Mouse (Mus musculus): ENCODE data around the gene Carnmt1.

Gene Carnmt1

DNA sequence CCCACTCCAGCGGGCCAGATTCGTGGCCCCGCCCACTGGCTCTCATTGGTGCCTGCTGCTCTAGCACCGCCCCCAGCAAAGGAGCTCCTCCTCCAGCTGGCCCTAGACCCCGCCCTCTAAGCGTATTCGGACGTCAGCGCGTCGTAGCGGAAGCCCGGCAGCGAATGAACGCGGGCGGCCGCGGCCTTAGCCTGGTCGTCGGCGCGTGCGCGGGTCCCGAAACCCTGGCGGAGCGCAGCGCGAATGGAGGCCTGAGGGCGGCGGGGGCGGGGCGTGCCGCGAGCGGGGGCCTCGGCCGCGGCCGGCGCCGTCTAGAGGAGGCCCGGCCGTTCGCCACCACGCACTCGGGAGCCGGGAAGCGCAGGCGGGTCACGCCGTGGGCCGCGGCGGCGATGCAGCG, at the start of gene Carnmt1:
Gene Carnmt1, plus strand, starts transcription at position 157 of the 400 bp plus-strand sequence.
- peak; percentile 99 for DNase-seq

DNA sequence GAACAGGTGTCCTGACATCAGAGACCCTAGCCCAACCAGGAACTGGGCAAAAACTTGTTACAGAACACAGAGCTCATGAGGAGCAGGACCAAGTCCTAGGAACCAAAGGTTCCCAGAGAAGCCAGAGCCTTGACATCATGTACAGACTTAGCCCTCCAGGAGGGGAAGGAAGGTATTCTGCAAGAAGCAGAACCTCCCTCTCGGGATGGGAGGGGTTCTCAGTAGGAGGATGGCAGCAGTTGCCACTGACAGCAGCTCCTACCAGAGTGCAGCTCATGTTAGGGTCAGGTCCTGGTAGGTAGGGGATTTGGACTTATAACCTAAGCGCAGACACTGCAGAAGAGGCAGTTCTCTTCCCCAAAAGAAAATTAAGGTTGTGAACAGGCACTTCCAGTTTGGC, 46.7 kb upstream of the Carnmt1 start:
- no peak for DNase-seq

DNA sequence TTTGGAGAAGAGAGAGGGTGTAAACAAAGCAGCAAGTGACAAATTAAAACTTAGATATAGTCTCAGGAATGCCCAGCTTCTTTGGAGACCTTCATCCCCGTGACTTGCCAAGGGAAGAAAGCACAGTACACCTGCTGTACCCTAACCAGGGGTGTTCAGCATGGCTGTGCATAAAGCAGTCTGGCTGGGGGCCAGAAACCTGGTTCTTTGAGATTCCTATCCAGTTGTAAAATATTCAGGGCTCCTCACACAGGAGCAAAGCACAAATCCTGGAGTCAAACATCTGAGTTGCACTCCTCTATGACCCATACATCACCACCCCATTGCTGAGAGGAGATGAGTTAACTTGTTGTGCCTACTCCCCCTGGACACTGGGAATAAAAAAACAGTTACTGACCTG, 41.0 kb upstream of the Carnmt1 start:
- DNase-seq: no peak

DNA sequence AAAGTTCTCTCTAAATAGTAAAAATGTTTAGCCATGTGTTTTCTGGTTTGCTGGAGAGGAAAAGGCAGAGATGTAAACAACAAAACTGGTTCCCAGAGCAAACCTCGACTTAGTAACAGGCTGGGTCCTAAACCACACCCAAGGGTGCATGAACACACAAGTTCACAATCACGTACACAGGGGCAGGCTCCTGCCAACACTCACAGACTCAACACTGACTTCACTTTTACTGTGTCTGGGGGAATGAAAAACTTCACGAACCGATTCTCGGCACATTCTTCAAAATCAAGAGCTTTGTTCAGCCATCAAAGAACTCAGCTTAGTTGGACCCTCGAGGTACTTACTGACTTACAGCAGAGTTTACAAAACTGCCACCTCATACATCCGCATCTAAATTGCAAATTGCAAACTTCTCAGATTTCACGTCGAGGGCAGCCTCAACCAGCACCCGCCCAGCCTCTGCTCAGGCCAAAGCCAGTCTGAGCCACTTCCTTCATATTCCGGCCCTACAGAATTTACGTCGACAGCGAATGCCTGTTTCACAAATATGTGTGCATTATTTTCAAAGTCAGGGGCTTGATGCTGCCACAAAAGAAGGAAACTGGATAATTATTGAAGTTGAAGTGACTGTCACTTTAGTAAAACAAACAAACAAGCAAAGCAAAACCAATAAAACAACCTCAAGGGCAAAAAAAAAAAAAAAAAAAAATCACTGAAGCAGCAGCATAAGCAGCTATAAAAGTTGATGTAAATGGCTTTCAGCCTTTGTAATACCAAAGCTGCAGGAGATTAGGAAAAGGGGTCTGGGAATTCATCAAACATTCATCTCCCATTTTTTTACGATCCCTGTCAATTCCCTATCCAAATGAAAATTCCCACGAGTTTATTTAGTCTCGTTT, 40.1 kb upstream of the Carnmt1 start:
- no peak for DNase-seq

DNA sequence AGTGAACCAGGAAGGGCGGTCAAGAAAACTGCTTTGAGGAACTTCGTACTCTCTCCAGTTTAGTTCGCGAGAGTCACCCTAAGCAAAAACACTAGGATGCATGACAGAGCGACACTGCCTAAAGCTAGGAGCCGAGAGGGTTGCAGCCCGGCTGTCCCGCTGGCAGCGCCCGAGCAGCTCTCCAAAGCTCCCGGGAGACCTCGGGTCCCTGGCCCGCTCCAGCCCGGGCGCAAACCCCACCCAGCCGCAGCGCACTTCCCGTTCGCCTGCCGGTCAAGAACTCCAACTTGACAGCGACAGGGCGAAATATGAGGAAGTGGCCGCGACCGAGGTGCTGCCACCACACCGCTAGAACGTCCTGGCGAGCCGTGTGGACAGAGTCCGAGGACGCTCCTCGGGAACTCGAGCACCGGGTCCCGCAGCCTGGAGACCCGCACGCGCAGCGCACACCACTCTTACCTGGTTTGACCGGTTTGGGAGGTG, 39.4 kb upstream of the Carnmt1 start:
- no peak for DNase-seq

DNA sequence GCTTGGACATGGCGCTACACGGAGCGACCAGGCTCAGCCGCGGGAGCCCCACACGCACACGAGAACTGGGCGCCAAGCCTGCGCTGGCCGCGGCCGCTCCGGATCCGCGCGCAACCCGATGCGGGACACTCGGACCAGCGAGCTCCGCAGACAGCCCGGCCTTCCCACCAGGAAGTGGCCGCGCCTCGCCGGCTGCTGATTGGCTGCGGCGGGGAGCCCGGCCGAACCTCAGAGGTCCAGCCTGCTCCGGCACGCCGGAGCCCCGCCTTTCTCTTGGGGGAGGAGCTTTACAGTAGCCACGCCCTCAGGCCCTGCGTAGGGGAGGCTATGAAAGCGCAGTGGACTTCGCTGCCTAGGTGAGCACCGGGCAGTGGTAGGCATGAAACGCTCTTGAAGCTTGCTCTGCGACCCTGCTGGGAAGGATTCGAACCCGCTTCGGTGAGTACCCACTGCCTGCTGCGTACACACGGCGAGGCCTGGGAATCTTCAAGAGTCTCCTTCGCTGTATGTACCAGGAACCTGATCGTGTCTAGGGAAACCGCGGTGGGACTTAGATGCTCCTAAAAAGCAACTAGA, 38.8 kb upstream of the Carnmt1 start, which contains the start of the genes Ostf1 and Nmrk1:
Gene Ostf1, minus strand, starts transcription at position 180 of the 576 bp plus-strand sequence.
Gene Nmrk1, plus strand, starts transcription at position 307 of the 576 bp plus-strand sequence.
- DNase-seq: peak; percentile 98

DNA sequence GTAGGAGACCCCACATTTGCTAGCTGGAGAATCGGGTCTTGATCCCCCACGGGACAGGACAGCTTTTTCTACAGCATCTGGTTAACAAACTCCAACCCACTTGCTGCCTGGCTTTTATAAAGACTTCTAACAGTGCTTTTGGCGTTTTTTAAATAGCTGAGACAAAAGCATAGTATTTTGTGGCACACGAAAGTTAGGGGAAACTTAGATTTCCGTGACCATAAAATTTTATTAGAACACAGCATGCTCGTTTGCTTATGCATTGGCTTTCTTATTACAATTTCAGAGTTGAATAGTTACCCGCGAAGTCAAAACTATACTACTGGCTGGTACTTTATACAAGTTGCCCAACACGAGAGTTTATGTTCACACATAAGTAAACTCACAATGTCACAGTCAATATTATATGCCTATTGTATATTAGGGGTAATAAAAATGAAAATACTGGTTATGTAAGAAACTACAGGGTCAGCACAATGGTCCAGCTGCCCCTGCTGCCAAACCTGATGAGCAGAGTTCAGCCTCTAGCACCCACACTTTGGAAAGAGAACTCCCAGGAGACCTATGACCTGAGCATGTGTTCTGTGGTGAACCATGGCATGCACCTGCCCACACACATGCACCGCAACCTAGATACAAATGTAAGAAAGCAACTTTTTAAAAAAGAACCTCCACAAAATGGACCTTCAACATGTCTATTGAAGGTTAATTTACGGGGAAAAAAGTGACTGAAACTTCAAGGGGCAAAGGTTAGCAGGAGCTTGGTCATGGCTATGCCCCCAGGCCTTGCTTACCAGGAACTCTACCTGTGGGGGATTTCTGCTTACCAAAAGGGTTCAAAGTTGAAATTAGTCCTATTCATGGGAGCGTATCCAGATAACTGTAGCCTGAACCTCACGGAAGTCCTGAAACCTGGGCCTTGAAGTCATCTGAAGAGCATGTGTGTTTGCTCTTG, 38.1 kb upstream of the Carnmt1 start:
- no peak for DNase-seq

DNA sequence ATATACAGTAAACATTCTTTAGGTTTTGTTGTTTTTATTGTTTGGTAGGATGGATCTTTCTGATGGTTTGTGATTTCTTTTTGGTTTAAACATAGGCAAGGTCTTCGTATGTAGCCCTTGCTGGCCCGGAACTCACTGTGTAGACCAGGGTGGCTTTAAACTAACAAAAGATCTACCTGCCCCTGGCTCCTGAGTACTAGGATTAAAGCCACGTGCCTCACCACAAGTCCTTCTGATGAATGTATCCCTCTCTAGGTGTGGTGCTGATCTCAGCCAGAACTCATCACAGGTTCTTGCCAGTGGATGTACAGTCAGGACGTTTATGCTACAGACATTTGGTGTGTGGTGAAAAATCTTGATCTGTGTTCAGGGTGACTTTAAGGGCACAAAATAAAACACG, 32.6 kb upstream of the Carnmt1 start:
- DNase-seq: no peak

DNA sequence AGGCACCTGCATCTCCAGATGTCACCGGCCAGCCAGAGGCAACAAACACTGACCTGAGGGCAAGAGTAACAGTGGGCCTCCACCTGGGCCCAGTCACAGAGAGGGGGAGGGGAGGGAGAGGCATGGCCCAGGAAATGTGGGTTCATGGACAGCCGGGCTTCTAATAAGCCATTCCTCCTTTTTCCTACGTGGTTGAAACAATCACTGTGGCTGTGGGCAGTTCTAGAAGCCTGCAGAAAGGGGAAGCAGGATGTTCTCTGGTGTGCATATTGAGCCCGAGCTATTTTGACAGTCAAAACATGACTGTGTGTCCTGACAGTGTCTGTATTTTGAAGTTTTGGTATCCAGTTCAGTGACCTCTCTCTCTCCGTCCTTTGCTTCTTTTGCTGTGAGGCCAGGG, 31.6 kb upstream of the Carnmt1 start:
- DNase-seq: no peak

DNA sequence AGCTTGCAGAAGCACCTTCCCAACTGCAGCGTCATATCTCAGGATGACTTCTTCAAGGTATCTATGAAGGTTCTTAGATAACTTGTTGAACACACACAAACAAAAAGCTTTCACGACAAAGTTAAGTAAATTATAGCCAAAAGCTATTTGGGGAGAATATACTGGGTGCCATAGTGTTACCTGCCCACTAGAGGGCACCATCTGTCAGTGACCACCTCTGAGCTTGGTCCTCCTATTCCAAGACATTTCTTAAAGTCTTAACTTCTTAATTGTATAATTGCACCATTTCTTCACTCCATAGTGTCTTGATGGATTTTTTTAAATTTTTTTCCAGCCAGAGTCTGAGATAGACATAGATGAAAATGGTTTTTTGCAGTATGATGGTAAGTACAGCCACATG, 31.0 kb upstream of the Carnmt1 start:
- no peak for DNase-seq

DNA sequence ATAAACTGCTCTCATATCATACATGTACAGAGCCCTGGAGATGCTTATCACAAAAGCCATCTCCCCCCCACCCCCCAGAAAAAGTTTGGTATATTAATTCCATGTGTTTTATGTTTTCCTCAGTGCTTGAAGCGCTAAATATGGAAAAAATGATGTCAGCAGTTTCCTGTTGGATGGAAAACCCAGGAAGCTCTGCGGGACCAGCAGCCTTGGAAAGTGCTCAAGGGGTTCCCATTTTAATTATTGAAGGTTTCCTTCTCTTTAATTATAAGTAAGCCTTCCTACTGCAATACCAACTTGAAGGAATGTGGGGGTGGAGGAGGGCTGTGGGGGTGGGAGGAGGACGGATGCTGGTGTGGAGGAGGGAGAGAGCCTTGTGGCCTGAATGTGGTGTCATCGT, 29.6 kb upstream of the Carnmt1 start:
- no peak for DNase-seq

DNA sequence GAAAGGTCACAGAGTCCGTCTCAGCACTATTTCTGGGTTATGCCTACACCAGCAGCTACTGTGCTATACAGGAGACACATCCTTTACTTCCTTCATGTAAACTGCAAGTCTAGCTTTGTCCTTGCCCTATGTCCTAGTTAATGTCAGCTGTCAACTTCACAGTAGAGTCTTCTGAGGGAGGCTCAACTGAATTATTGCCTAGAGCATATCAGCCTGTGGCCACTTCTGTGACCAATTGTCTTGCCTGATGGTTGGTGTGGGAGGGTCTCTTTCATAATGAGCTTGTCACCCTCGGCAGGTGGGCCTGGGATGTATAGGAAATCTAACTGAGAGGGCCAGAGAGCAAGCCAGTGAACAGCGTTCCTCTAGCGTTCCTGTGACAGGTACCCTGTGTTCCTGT, 27.2 kb upstream of the Carnmt1 start:
- DNase-seq: no peak

DNA sequence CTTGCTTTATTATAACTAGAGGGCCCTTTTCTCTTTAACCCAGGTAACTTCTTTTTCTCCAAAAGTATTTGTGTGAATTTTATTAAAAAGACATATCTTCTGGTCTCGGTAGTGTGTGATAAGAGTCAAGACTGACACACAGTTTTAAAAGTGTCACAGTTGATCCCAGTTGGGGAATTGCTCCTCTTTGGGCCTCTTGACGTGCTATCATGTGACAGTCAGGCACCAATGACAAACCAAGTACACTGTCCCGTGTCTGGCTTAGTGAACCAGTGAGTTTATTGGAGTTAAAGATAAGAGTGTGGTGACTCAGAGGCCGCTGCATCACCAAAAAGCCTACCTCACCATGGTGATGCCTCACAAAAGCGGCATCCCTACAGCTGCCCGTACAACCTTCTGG, 26.5 kb upstream of the Carnmt1 start:
- no peak for DNase-seq

DNA sequence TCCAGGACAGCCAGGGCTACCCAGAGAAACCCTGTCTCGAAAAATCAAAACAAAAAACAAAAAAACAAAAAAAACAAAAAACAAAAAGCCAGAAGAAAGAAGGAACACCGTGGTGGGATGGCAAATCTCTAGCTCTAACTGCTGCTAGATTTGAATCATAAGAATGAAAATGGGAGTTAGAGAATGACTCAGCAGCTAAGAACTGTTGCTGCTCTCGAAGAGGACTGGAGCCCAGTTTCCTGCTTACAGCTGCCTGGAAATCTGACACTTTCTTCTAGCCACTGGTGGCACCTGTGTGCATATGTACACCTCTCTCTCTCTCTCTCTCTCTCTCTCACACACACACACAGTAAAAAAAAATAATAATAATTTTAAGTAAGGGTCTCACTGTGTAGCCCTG, 24.2 kb upstream of the Carnmt1 start:
- DNase-seq: no peak

DNA sequence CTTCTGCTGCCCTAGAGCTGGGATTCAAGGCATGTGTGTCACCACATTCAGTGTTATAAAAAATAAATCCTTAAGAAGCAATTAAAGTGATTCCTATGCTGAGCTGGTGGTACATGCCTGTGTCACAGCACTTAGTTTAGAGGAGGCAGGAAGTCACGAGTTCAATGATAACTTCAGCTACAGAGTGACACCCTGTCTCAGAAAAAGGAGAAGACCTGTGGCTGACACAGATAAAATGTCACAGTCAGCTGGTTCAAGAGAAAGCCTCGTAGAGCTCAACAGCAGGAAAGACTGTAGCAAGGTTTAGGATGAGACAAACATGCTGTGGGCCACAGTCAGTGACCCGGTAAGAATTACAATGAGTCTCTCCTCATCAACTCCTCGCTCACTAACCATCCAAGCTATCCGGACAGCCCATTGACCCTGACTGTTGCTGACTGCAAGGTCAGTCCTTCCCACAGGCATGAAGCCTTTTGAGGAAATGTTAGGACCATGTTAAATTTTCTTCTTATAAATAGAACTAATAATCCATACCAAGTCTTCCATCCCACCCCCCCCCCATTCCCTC, 23.6 kb upstream of the Carnmt1 start:
- DNase-seq: no peak

DNA sequence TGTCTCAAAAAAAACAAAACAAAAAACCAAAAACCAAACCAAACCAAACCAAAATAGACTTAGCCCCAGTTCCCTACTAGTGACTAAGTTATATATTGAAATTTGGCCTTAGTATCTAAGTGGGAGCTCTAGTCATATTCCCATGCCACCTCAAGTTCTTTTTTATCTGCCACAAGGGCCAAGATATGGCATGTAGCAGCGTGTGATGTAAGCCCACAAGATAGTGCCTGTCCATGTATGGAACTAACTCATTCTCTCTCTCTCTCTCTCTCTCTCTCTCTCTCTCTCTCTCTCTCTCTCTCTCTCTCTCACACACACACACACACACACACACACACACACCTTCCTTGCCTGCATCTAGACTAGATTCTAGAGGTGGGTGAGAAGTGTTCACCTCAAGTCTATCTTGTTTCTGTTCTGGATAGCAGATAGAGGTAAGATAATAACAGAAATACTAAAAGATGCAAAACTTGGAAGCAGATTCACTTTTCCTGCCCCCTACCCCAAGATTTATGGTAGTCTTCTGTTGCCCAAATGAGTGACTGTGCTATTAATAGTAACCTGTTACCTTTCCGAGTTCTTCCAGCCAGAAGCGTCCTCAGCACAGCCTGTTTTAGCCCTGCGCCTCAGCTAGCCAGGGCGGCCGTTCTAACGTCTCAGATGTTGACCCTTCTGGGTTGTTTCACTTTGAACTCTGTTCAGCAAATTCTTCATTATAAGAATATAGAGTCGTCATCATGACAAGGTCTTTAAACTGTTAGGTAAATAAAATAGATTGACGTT, 22.6 kb upstream of the Carnmt1 start:
- DNase-seq: no peak

DNA sequence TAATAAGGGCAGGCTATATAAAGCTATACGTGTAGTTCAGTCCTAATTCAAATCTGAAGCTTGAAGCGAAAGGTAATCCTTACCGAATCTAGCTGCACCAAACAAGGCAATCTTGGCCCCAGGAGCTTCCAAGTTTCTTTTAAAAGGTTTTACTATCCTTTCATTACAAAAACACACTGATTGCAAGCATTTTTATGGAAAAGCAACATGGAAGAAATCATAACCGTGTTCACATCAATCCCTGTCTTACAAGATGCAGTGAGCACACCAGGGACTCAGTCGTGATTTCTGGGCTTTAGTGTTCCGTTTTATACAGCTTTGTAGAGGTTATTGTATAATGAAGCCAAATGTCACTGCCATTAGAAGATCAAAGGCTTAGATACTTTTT, 22.0 kb upstream of the Carnmt1 start:
- no peak for DNase-seq

DNA sequence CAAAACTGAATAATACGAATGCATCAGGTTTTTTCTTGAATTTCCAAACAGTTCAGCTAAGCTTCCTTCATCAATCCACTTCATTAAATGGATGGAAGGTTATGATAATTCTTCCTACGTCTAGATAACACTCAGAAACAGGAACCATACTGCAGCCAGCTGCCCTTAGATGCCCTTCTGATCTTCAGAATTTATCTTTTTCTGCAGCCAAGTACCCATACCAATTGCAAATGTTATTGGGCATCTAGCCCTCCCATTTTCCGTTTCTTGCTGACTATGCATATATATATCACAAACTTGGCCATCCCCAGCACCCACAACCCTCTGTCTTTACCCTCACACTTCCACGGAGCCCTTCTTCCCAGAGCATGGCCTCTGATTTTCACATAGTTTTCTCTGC, 20.6 kb upstream of the Carnmt1 start:
- DNase-seq: no peak

DNA sequence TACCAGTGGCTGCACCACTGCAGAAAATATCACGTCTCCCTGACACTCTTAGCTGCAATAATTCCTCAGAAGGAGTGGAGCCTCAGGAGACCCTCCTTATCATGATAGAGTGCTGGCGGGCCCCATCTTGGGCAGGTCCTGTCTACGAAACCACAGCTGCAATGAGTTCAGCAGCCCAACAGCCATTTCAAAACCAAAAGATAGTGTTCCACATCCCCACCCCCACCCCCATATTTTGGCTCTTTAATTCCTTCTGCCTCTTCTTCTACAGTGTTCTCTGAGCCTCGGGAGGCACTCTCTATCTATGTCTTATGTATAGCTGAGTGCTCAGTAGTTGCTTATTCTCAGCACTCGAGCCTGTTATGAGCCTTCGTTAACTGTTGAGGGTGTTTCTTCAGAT, 20.1 kb upstream of the Carnmt1 start:
- DNase-seq: no peak

DNA sequence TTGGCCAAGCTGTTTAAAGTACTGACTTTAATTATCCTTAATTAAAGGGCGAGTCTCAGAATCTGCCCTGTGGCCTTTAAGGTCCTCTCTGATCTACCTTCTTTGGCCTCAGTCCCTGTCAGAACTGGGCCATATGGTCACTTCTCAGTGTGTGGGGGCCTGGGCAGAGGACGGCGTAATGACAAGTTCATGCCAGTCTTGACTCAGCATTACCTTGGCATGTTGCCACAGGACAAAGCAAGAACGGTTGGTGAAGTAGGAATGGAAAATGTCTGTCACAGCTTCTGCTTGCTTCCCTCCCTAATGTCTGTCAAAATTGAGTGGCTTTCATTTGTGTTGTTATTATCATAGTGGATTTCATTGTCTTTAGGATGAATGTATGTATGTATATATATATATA, 18.0 kb upstream of the Carnmt1 start:
- DNase-seq: peak; percentile 92

DNA sequence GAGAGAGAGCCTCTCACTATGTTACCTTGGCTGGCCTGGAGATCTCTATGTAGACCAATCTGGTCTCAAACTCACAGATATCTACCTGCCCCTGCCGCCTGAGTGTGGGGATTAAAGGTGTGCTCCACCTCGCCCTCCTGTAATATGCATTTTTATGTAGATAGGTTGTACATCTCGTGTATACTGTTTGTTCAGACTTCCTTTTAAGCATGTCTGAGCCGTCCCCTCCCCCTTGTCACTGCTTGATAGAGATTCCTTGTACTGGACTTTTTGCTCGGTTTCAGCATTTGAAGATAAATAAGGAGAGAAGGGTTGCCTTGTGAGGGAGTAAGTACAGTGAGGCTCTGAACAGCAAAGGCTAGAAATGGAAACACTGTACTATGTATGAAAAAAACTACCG, 17.5 kb upstream of the Carnmt1 start:
- peak; percentile 50 for DNase-seq

DNA sequence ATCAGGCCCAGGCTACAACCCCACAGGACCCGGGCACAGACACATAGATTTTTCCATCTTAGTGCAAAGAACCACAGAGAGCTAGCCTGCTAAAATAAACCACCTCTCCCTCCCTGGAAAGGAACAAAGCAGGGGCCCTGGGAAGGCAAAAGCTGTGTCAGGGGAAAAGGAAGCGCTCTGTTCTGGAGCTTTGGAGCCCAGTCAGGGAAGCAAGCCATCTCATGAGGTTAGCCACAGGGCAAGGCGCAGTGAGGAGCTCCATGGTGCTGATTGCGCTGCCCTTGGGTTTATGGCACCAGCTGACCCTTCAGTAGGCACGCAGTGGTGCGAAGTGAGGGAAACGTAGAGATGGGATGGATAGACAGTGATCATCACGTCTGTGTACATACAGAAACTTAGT, 16.2 kb upstream of the Carnmt1 start:
- DNase-seq: no peak
